Comparison of ENCODE assay signal across 19 mouse cellular contexts in genomic region chr11:50263198-50263597, GRCm38 (mm10).
"Had no signal": no experiment of that assay in that cellular context is flagged by ENCODE, and none has a peak within 500 bp of the region (broad histone marks: within the 10 kb centered on the region; RNA-seq: fewer than 3 reads in every experiment).

No protein-coding gene starts in this region.

- DNase-seq: kidney, adult 18-20 months; kidney, adult 9 months; kidney, postnatal 14 days; kidney, postnatal 4 days; left cerebral cortex, postnatal 4 days; liver, postnatal 0 days; midbrain, embryonic 14.5 days; retina, postnatal 1 day; right cerebral cortex, postnatal 25 days; spleen, adult 18-20 months; thymus, adult 2 months; thymus, postnatal 14 days had no signal

- ATAC-seq: liver, postnatal 0 days had no signal

- H3K27ac ChIP-seq: limb, embryonic 12.5 days; limb, embryonic 15.5 days; liver, embryonic 14.5 days; neural tube, embryonic 13.5 days; stomach, embryonic 15.5 days had no signal

- H3K27me3 ChIP-seq: limb, embryonic 12.5 days; limb, embryonic 15.5 days; neural tube, embryonic 13.5 days; stomach, embryonic 15.5 days had no signal

- H3K4me3 ChIP-seq: limb, embryonic 12.5 days; limb, embryonic 15.5 days; neural tube, embryonic 13.5 days; stomach, embryonic 15.5 days had no signal

- H3K9ac ChIP-seq: limb, embryonic 12.5 days; limb, embryonic 15.5 days; liver, embryonic 14.5 days; liver, postnatal 0 days; neural tube, embryonic 13.5 days; stomach, embryonic 15.5 days had no signal

- H3K9me3 ChIP-seq: limb, embryonic 12.5 days; limb, embryonic 15.5 days; neural tube, embryonic 13.5 days; stomach, embryonic 15.5 days had no signal

- H3K4me1 ChIP-seq: limb, embryonic 12.5 days; limb, embryonic 15.5 days; neural tube, embryonic 13.5 days; stomach, embryonic 15.5 days had no signal

- H3K4me2 ChIP-seq: limb, embryonic 12.5 days; limb, embryonic 15.5 days; liver, embryonic 11.5 days; midbrain, embryonic 11.5 days; neural tube, embryonic 13.5 days; stomach, embryonic 15.5 days had no signal
